In the genomic region with DNA sequence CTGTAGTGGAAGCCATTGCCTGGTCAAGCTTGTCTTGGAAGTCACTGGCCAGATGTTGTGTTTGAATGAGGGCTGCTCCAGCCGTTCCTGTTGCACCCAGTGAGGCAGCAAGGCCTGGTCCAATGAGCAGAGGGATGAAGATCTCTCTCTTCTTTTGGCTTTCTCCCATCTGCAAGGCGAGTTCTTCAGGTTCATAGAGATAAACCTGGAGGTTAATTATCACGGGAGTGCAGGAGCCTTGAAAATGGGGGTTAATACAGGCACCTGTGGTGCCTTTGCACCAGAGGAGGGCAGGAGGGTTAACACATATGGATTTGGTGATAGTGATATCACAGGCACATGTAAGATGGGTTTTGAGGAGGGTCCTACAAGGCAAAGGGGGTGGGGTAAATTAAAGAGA, we compare ENCODE assay signal across 24 mouse cellular contexts. TPM values are rescaled to one million over a fixed set of nuclear protein-coding genes. Genes with fewer than 3 reads are reported as not detected.
DNase-seq lines count a peak whose midpoint lies in the region; ATAC-seq and TF ChIP-seq lines count a peak whose summit lies in the region.
"Had no signal": no experiment of that assay in that cellular context is flagged by ENCODE, and none has a peak within 500 bp of the region (broad histone marks: within the 10 kb centered on the region; RNA-seq: fewer than 3 reads in every experiment).

No protein-coding gene starts in this region.

- intact Hi-C loops in left cerebral cortex, postnatal 14 days (cut with DNase I), result no loop called here

- peak; percentile 6; the same call in 1 of the 2 replicates for ATAC-seq in G1E (ENCODE audit: extremely low read depth, insufficient number of reproducible peaks, low FRiP score, poor library complexity, severe bottlenecking)
- ATAC-seq in liver, embryonic 11.5 days (replicated peaks; ENCODE audit: low FRiP score), result peak; percentile 73
- peak; percentile 51 for ATAC-seq in liver, postnatal 0 days
- ATAC-seq: forebrain, embryonic 15.5 days; intestine, postnatal 0 days had no signal

- no peak overlapping the region for H3K4me3 ChIP-seq in G1E (ENCODE audit: low read depth, low read length)
- H3K4me3 ChIP-seq in liver, embryonic 11.5 days (ENCODE audit: low read depth, low read length), result no peak overlapping the region
- H3K4me3 ChIP-seq in liver, postnatal 0 days (ENCODE audit: low read depth, low read length), result no peak overlapping the region
- H3K4me3 ChIP-seq: embryonic facial prominence, embryonic 13.5 days; forebrain, embryonic 15.5 days; heart, embryonic 12.5 days; hindbrain, embryonic 12.5 days; lung, embryonic 15.5 days had no signal

- peak overlapping the region; percentile 88 for H3K27ac ChIP-seq in liver, embryonic 11.5 days (ENCODE audit: low read depth, low read length)
- peak overlapping the region; percentile 81 for H3K27ac ChIP-seq in liver, postnatal 0 days (ENCODE audit: low read depth)
- H3K27ac ChIP-seq: embryonic facial prominence, embryonic 13.5 days; forebrain, embryonic 15.5 days; hindbrain, embryonic 12.5 days; lung, embryonic 15.5 days had no signal

- H3K9me3 ChIP-seq in G1E (replicated peaks), result peaks cover 5% of the 10 kb centered on the region; the same call in 1 of the 2 replicates
- H3K9me3 ChIP-seq in liver, embryonic 11.5 days (ENCODE audit: control insufficient read depth, low read length), result no peaks in the 10 kb centered on the region
- no peaks in the 10 kb centered on the region for H3K9me3 ChIP-seq in liver, postnatal 0 days (ENCODE audit: low read length)
- H3K9me3 ChIP-seq: embryonic facial prominence, embryonic 13.5 days; forebrain, embryonic 15.5 days; heart, embryonic 12.5 days; hindbrain, embryonic 12.5 days; lung, embryonic 15.5 days had no signal

- TF ChIP-seq EP300 in liver, postnatal 0 days (IDR thresholded peaks at IDR 0.05; ENCODE audit: low read depth), result peak; percentile 96

- H3K4me2 ChIP-seq in liver, embryonic 11.5 days, result peak overlapping the region; percentile 52
- H3K4me2 ChIP-seq in liver, postnatal 0 days (ENCODE audit: low read depth, low read length), result peak overlapping the region; percentile 55; the same call in 1 of the 2 replicates
- H3K4me2 ChIP-seq: embryonic facial prominence, embryonic 13.5 days; forebrain, embryonic 15.5 days; heart, embryonic 12.5 days; hindbrain, embryonic 12.5 days; lung, embryonic 15.5 days; midbrain, embryonic 11.5 days had no signal

- no peaks in the 10 kb centered on the region for H3K36me3 ChIP-seq in G1E (replicated peaks)
- H3K36me3 ChIP-seq in liver, embryonic 11.5 days (ENCODE audit: control insufficient read depth, insufficient read depth, low read length), result no peaks in the 10 kb centered on the region
- H3K36me3 ChIP-seq in liver, postnatal 0 days (replicated peaks; ENCODE audit: insufficient read depth, low read length), result no peaks in the 10 kb centered on the region
- H3K36me3 ChIP-seq: embryonic facial prominence, embryonic 13.5 days; forebrain, embryonic 15.5 days; heart, embryonic 12.5 days; hindbrain, embryonic 12.5 days; lung, embryonic 15.5 days had no signal

- DNase-seq in G1E (ENCODE audit: low spot score), result no peak
- peak; percentile 58 for DNase-seq in c-Kit-negative CD71-positive TER-119-positive erythroid progenitor cells, embryonic 14.5 days (ENCODE audit: low read depth, low spot score)
- DNase-seq in liver, embryonic 11.5 days (ENCODE audit: low spot score), result no peak
- DNase-seq in liver, postnatal 0 days, result peak; percentile 26
- no peak for DNase-seq in cerebellum, postnatal 4 days (ENCODE audit: low spot score in 2 of 2)
- DNase-seq in neural tube, embryonic 10.5 days (ENCODE audit: extremely low spot score, low spot score), result no peak
- DNase-seq in left cerebral cortex, postnatal 14 days (ENCODE audit: low spot score in 2 of 2), result no peak
- DNase-seq: adrenal gland, postnatal 25 days; cerebellum, adult 2 months; cerebellum, postnatal 25 days; embryo, embryonic 11 days; heart, adult 11 months; kidney, postnatal 4 days; lung, postnatal 36 days had no signal

- 31% methylated on average over 3 of the region's 3 CpGs for WGBS in liver, embryonic 11.5 days
- WGBS in liver, postnatal 0 days (ENCODE audit: insufficient replicate concordance), result 37% methylated on average over 3 of the region's 3 CpGs

- H3K4me1 ChIP-seq in G1E (ENCODE audit: insufficient read depth, low read depth, low read length), result peaks cover 53% of the 10 kb centered on the region
- H3K4me1 ChIP-seq in liver, embryonic 11.5 days (replicated peaks; ENCODE audit: control insufficient read depth, insufficient read depth, low read length), result peaks cover 50% of the 10 kb centered on the region
- H3K4me1 ChIP-seq in liver, postnatal 0 days (ENCODE audit: insufficient read depth), result peaks cover 31% of the 10 kb centered on the region
- H3K4me1 ChIP-seq: forebrain, embryonic 15.5 days; lung, embryonic 15.5 days had no signal

- TF ChIP-seq CTCF in G1E (IDR thresholded peaks at IDR 0.05; ENCODE audit: low read depth, low read length), result no peak
- TF ChIP-seq CTCF in liver, postnatal 0 days (IDR thresholded peaks at IDR 0.05; ENCODE audit: low read depth), result no peak

- no peaks in the 10 kb centered on the region for H3K27me3 ChIP-seq in G1E (ENCODE audit: insufficient read depth, low read length)
- no peaks in the 10 kb centered on the region for H3K27me3 ChIP-seq in liver, embryonic 11.5 days (replicated peaks; ENCODE audit: control insufficient read depth, insufficient read depth, low read length)
- H3K27me3 ChIP-seq in liver, postnatal 0 days (ENCODE audit: insufficient read depth, low read length), result no peaks in the 10 kb centered on the region

- no peak overlapping the region for H3K9ac ChIP-seq in liver, embryonic 11.5 days (ENCODE audit: low read depth, low read length)
- H3K9ac ChIP-seq in liver, postnatal 0 days (replicated peaks), result no peak overlapping the region
- H3K9ac ChIP-seq: embryonic facial prominence, embryonic 13.5 days; forebrain, embryonic 15.5 days; heart, embryonic 12.5 days; hindbrain, embryonic 12.5 days; lung, embryonic 15.5 days had no signal

RNA-seq across cellular contexts. Expression of a gene that starts 6.3 kb away (rescaled TPM):
- total RNA-seq in G1E (2014; fragmentation: Nextera tagmentation) (1.3 and 2.6 TPM in 2 replicates), G1E (2017) (1.2 and 1.6 TPM in 2 replicates)
- polyA plus RNA-seq in G1E (2012), result 1.6 and 1.7 TPM in 2 replicates
- polyA plus RNA-seq in liver, embryonic 11.5 days (2014; fragmentation: Nextera tagmentation; extraction: Ambion mirVana), result 4.5 and 5.3 TPM in 2 replicates
- polyA plus RNA-seq in liver, postnatal 0 days (2015; fragmentation: Nextera tagmentation; extraction: Ambion mirVana), result 9.8 and 10.4 TPM in 2 replicates
- under 1 TPM; 0.90 to 0.97 TPM for total RNA-seq in left cerebral cortex, postnatal 14 days (2021)

RNA-seq across cellular contexts. Expression of a gene that starts 10.0 kb away (rescaled TPM):
- total RNA-seq in G1E (2014; fragmentation: Nextera tagmentation) (not detected in 2 replicates), G1E (2017) (not detected in 2 replicates)
- polyA plus RNA-seq in G1E (2012), result 0.03 and 0.06 TPM in 2 replicates
- polyA plus RNA-seq in liver, embryonic 11.5 days (2014; fragmentation: Nextera tagmentation; extraction: Ambion mirVana), result 4.2 and 4.9 TPM in 2 replicates
- polyA plus RNA-seq in liver, postnatal 0 days (2015; fragmentation: Nextera tagmentation; extraction: Ambion mirVana), result 2.1 and 2.3 TPM in 2 replicates
- total RNA-seq in left cerebral cortex, postnatal 14 days (2021), result not detected
- total RNA-seq: left cerebral cortex, adult 18-20 months; left cerebral cortex, postnatal 36 days; neutrophil, adult 5-6 weeks had no signal
- polyA plus RNA-seq: forebrain, embryonic 15.5 days had no signal

RNA-seq across cellular contexts. Expression of a gene that starts 13.5 kb away (rescaled TPM):
- total RNA-seq in G1E (2014; fragmentation: Nextera tagmentation) (21.7 and 31.0 TPM in 2 replicates), G1E (2017) (51.7 and 114 TPM in 2 replicates)
- 606 and 1,025 TPM in 2 replicates for polyA plus RNA-seq in G1E (2012)
- 144 and 173 TPM in 2 replicates for polyA plus RNA-seq in liver, embryonic 11.5 days (2014; fragmentation: Nextera tagmentation; extraction: Ambion mirVana)
- polyA plus RNA-seq in liver, postnatal 0 days (2015; fragmentation: Nextera tagmentation; extraction: Ambion mirVana), result 32.5 and 35.4 TPM in 2 replicates
- 100 to 1,000 TPM; 270 to 302 TPM for total RNA-seq in left cerebral cortex, postnatal 14 days (2021)

RNA-seq across cellular contexts. Expression of a gene that starts 28.0 kb away (rescaled TPM):
- total RNA-seq in G1E (2014; fragmentation: Nextera tagmentation) (22.9 and 24.4 TPM in 2 replicates), G1E (2017) (35.8 and 36.8 TPM in 2 replicates)
- 141 and 157 TPM in 2 replicates for polyA plus RNA-seq in G1E (2012)
- polyA plus RNA-seq in liver, embryonic 11.5 days (2014; fragmentation: Nextera tagmentation; extraction: Ambion mirVana), result 177 and 188 TPM in 2 replicates
- 18.8 and 21.6 TPM in 2 replicates for polyA plus RNA-seq in liver, postnatal 0 days (2015; fragmentation: Nextera tagmentation; extraction: Ambion mirVana)
- total RNA-seq in left cerebral cortex, postnatal 14 days (2021), result 10 to 100 TPM; 47.5 to 51.0 TPM

RNA-seq across cellular contexts. Expression of a gene that starts 38.0 kb away (rescaled TPM):
- 16.6 and 23.1 TPM in 2 replicates for total RNA-seq in G1E (2014; fragmentation: Nextera tagmentation)
- 9.4 and 9.5 TPM in 2 replicates for total RNA-seq in G1E (2017)
- polyA plus RNA-seq in G1E (2012), result 3.1 and 3.3 TPM in 2 replicates
- polyA plus RNA-seq in liver, embryonic 11.5 days (2014; fragmentation: Nextera tagmentation; extraction: Ambion mirVana), result 33.7 and 34.6 TPM in 2 replicates
- polyA plus RNA-seq in liver, postnatal 0 days (2015; fragmentation: Nextera tagmentation; extraction: Ambion mirVana), result 31.0 and 32.2 TPM in 2 replicates
- 10 to 100 TPM; 14.8 to 19.0 TPM for total RNA-seq in left cerebral cortex, postnatal 14 days (2021)

Comparison
In these comparisons a context has a peak if more than half of its experiments do, and no peak if none do; other contexts are left out.
1. DNase-seq: peak in c-Kit-negative CD71-positive TER-119-positive erythroid progenitor cells, embryonic 14.5 days (single experiment) and liver, postnatal 0 days (single experiment); none in G1E (single experiment), liver, embryonic 11.5 days (single experiment), cerebellum, postnatal 4 days (0 of 2), neural tube, embryonic 10.5 days (single experiment) and left cerebral cortex, postnatal 14 days (0 of 2).
2. ATAC-seq: peak in every context shown above with its lines; median percentile 73 in liver, embryonic 11.5 days; 51 in liver, postnatal 0 days; 6 in G1E.